Mouse (Mus musculus) forebrain, postnatal 0 days (tissue): ENCODE results near the gene Topbp1. TPM values are rescaled to one million over a fixed set of nuclear protein-coding genes. Genes with fewer than 3 reads are reported as not detected.
A peak's percentile ranks its signal among the peaks of the same experiment; 100 is the strongest.

Source experiments
- ATAC-seq: fragments of 200-750 bp; cut with Nextera tagmentation; 2 replicates; pipeline ENCODE4 v1.8.0; 2017; ENCODE audit warnings: mild to moderate bottlenecking, moderate library complexity
- DNase-seq: peaks from one replicate; pipeline ENCODE4 v3.0.0-alpha.2; 2015
- H3K27ac ChIP-seq: fragments of 300-500 bp; sonication (generic); 2 replicates; pipeline ENCODE4 v1.5.1; 2014; ENCODE audit warnings: low read depth, mild to moderate bottlenecking, antibody characterized with exemption, low read length, moderate library complexity, mixed read lengths
- H3K27me3 ChIP-seq: fragments of 300-500 bp; sonication (generic); 2 replicates; pipeline ENCODE4 v1.6.1; 2014; ENCODE audit warnings: mild to moderate bottlenecking, low read length, mixed read lengths; ENCODE audit not compliant: insufficient read depth
- H3K36me3 ChIP-seq: fragments of 300-500 bp; sonication (generic); 2 replicates; pipeline ENCODE4 v1.6.1; 2014; ENCODE audit warnings: mild to moderate bottlenecking, moderate library complexity; ENCODE audit not compliant: insufficient read depth
- H3K4me1 ChIP-seq: fragments of 300-500 bp; sonication (generic); 2 replicates; pipeline ENCODE4 v1.6.1; 2014; ENCODE audit warnings: antibody characterized with exemption; ENCODE audit not compliant: insufficient read depth
- H3K4me2 ChIP-seq: fragments of 300-500 bp; sonication (generic); 2 replicates; pipeline ENCODE4 v1.6.1; 2014; ENCODE audit warnings: low read depth, mild to moderate bottlenecking, moderate library complexity
- H3K4me3 ChIP-seq: fragments of 300-500 bp; sonication (generic); 2 replicates; pipeline ENCODE4 v1.5.1; 2014; ENCODE audit warnings: low read depth, low read length, mixed read lengths
- H3K9ac ChIP-seq: fragments of 300-500 bp; sonication (generic); 2 replicates; pipeline ENCODE4 v1.6.1; 2014; ENCODE audit warnings: mild to moderate bottlenecking
- H3K9me3 ChIP-seq: fragments of 300-500 bp; sonication (generic); 2 replicates; pipeline ENCODE4 v1.6.1; 2016; ENCODE audit warnings: low read length
- CTCF ChIP-seq: sonication (generic); IDR thresholded peaks from 2 replicates; pipeline ENCODE4 v1.5.1; 2016; ENCODE audit warnings: antibody characterized with exemption, control low read depth, low read depth
- WGBS: fragments of 180-500 bp; shearing (Covaris S2); extraction: QIAGEN DNeasy Blood & Tissue Kit; methylation state at CpG from one replicate; pipeline ENCODE4 v1.1.7; 2014; 5-methylcytosine and 5-hydroxymethylcytosine counted together
- polyA plus RNA-seq: library from polyadenylated mRNA; unstranded; fragments of >200 nt; fragmentation: Nextera tagmentation; extraction: Ambion mirVana; gene quantifications from 2 replicates; pipeline ENCODE4 v1.2.1, GENCODE M21; 2015
- total RNA-seq: library from RNA; depleted of rRNA; stranded (reverse); fragments of >200 nt; gene quantifications from 2 replicates; pipeline ENCODE4 v1.2.3, GENCODE M21; 2014; rRNA removed

The Topbp1 gene
- total and polyA plus RNA-seq, 2 experiments from 2014 or later, result 15.8 to 24.8 TPM

DNA sequence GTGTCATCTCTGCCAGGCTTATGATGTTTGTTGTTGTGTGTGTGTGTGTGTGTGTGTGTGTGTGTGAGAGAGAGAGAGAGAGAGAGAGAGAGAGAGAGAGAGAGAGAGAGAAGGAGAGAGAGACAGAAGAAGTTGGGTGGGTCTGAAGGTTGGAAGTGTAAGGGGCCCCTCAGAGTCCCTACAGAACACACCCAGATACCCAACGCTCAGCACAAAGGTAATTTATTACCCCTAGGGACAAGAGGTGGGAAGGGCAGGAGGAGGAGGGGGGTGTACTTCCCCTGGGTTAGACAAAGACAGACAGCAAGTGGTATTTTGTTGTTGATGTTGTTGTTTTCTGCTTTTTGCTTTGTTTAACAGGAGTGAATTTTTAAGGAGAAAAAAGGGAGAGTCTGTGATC, 80.6 kb downstream of the Topbp1 start:
- DNase-seq, result no peak
- no peak for TF ChIP-seq CTCF
- 58% methylated on average over 1 of the region's 1 CpGs for WGBS

GRCm38 (mm10) chr9:103386573-103386972, 81.6 kb downstream of the Topbp1 start:
- Histone ChIP-seq H3K9me3 (no peaks in the 10 kb centered on the region), H3K27me3 (no peaks in the 10 kb centered on the region), H3K9ac (no peak overlapping the region), H3K4me1 (no peaks in the 10 kb centered on the region; the same call in none of the 2 replicates), H3K4me3 (no peak overlapping the region), H3K36me3 (no peaks in the 10 kb centered on the region), H3K4me2 (no peak overlapping the region), H3K27ac (no peak overlapping the region)
- ATAC-seq (no peak), DNase-seq (no peak)
- no peak for TF ChIP-seq CTCF
- WGBS, result 48% methylated on average over 5 of the region's 5 CpGs

More for the DNA sequence above, 80.6 kb downstream of the Topbp1 start:
- no peak for ATAC-seq
- Histone ChIP-seq H3K27me3 (no peaks in the 10 kb centered on the region), H3K36me3 (no peaks in the 10 kb centered on the region), H3K4me1 (no peaks in the 10 kb centered on the region; the same call in none of the 2 replicates), H3K9ac (no peak overlapping the region), H3K4me2 (no peak overlapping the region), H3K27ac (no peak overlapping the region), H3K4me3 (no peak overlapping the region), H3K9me3 (no peaks in the 10 kb centered on the region)

DNA sequence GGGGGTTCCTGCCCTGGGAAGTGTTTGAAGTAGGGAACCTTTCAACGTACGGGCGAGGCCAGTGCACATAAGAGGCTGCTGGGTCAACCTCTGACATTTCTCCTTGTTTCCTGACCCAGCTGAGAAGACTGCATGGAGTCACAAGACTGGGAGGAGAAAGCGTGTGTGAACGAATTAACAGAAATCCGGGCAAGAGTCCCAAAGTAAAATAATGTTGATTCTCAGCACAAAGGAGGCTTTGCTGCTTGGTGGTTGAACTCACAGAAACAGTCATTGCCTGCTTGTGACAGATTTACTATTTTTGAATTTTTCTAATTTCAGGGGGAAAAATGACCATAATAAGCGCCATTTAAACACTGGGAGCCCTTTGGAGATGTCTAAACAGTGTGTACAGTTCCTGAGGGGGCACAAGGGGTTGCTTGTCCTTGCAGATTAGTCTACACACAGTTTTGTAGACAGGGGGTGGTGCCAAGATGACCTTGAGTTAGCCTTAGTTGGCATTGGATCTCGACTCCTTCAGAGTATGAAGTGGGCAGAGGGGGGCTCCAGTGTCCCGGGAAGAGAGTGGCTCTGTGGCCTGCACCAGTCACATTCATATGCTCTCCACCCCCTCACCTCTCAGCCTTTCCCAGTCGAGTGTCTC, 82.1 kb downstream of the Topbp1 start:
- Histone ChIP-seq H3K4me3 (no peak overlapping the region), H3K4me2 (no peak overlapping the region), H3K27ac (no peak overlapping the region), H3K36me3 (no peaks in the 10 kb centered on the region), H3K9me3 (no peaks in the 10 kb centered on the region), H3K4me1 (no peaks in the 10 kb centered on the region; the same call in none of the 2 replicates), H3K9ac (no peak overlapping the region), H3K27me3 (no peaks in the 10 kb centered on the region)
- 60% methylated on average over 10 of the region's 10 CpGs for WGBS
- DNase-seq (no peak), ATAC-seq (no peak)
- TF ChIP-seq CTCF, result no peak

DNA sequence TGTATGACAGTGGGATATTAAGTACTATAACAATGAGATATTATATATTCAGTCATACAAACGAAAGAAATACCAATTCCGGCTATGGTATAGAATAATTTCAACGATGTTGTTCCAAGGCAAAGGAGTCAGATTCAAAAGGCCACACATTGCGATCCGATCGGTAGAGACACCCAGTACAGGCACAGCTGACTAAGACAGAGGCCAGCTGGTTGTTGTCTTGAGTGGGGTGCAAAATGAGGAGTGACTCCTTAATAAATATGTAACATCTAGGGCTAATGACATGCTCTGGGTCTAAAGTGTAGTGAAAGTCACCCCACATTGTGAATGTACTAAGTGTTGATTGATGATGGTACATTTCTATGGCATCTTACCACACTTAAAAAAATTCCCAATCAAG, 84.2 kb downstream of the Topbp1 start:
- Histone ChIP-seq H3K27me3 (no peaks in the 10 kb centered on the region), H3K36me3 (no peaks in the 10 kb centered on the region), H3K27ac (no peak overlapping the region), H3K4me3 (no peak overlapping the region), H3K9me3 (no peaks in the 10 kb centered on the region), H3K4me1 (no peaks in the 10 kb centered on the region; the same call in none of the 2 replicates), H3K4me2 (no peak overlapping the region), H3K9ac (no peak overlapping the region)
- ATAC-seq, result no peak
- no peak for TF ChIP-seq CTCF
- no peak for DNase-seq
- 91% methylated on average over 6 of the region's 6 CpGs for WGBS

DNA sequence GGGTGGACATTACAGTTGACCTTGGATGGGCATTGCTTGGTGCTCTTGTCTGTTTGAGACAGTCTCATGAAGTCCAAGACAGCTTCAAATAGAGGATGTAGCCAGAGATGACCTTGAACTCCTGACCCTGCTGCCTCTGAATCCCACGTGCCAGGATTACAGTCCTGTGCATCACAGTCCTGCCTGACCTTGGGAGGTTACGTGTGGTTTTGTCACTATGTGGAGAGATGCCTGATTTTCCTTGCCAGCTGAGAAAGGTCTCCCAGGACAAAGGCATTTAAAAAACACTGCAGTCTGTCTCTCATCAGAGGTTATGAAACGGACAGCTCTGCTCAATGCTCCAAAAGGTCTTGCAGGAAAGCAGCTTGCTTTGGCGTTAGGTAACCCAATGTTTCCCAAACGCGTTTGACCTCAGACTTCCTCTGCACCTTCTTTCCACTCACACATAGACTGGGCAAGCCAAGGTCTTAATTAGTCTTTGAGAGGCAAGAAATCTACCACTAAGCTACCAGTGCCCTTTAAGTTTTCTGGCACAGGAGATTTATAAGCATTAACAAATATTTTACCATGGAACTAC, 86.9 kb downstream of the Topbp1 start:
- no peaks in the 10 kb centered on the region for H3K27me3 ChIP-seq
- ATAC-seq (no peak), DNase-seq (no peak)
- no peaks in the 10 kb centered on the region for H3K9me3 ChIP-seq
- H3K36me3 ChIP-seq, result no peaks in the 10 kb centered on the region
- no peak overlapping the region for H3K27ac ChIP-seq
- H3K4me3 ChIP-seq, result no peak overlapping the region
- H3K9ac ChIP-seq, result no peak overlapping the region
- H3K4me2 ChIP-seq, result no peak overlapping the region
- TF ChIP-seq CTCF, result no peak
- H3K4me1 ChIP-seq, result no peaks in the 10 kb centered on the region; the same call in none of the 2 replicates
- WGBS, result 71% methylated on average over 6 of the region's 6 CpGs

DNA sequence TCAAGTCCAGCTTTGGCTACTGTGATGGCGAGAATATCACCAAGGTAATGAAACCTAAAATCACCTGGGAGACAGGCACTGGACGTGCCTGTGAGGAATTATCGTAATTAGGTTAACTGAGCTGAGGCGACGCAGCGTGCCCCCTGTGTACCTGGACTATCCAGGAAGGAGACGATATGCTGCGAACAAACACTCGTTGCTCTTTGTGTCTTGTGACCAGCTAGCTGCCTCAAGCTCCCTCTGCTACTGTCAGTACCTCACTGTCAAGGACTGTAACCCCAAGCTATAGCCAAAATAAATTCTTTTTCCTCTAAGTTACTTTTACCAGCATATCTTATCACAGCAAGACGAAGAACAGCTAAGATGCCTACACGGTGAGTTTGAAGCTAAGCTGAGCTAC, 88.2 kb downstream of the Topbp1 start:
- ATAC-seq, result no peak
- no peak for DNase-seq
- Histone ChIP-seq H3K4me2 (no peak overlapping the region), H3K9me3 (no peaks in the 10 kb centered on the region), H3K4me3 (no peak overlapping the region), H3K27me3 (no peaks in the 10 kb centered on the region), H3K36me3 (no peaks in the 10 kb centered on the region), H3K27ac (no peak overlapping the region), H3K9ac (no peak overlapping the region), H3K4me1 (no peaks in the 10 kb centered on the region)
- 93% methylated on average over 11 of the region's 11 CpGs for WGBS
- TF ChIP-seq CTCF, result no peak

DNA sequence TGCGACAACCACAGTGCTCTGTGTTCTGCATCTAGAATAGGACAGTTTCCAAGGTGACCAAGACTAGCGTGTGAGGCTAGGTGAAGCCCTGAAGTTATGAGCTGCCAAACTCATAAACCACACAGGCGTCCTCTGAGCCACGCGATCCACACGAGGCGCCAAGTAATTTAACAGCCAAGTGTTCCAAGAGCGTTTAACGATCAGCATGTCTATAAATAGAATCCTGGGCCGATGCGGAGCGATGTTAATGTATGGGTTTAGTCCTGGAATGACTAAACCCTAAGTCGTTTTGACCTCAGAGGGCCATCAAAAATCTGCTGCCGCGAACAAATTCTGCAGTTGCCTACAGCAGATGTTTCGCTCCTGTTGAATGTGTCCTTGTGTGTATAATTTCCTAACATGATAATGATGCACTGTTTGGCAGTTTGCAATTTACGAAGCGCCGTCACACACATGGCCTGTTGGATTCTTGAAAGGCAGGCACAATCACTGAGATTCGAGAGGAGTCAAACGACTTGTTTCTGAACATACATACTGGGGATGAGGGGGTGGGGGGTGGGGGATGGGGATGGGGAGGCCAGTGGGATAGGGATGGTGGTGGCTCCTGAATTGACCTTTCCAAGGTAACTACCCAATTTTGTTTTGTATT, 93.6 kb downstream of the Topbp1 start:
- no peak for TF ChIP-seq CTCF
- DNase-seq (peak; percentile 77), ATAC-seq (peak; percentile 74)
- H3K27ac ChIP-seq, result peak overlapping the region; percentile 50; the same call in 1 of the 2 replicates
- 32% methylated on average over 21 of the region's 21 CpGs for WGBS
- H3K4me1 ChIP-seq, result 0 out of 2 replicates have a peak, but pooled peaks cover 4% of the 10 kb centered on the region
- H3K36me3 ChIP-seq, result no peaks in the 10 kb centered on the region
- H3K9ac ChIP-seq, result no peak overlapping the region
- H3K4me2 ChIP-seq, result peak overlapping the region; percentile 29
- H3K27me3 ChIP-seq, result no peaks in the 10 kb centered on the region
- no peaks in the 10 kb centered on the region for H3K9me3 ChIP-seq
- H3K4me3 ChIP-seq, result no peak overlapping the region

Other genes starting within 250 kb of the Topbp1 start
- gene Rab6b, start 193.4 kb upstream of the Topbp1 start, total RNA-seq, result 120 and 145 TPM in 2 replicates
- 81.0 and 133 TPM in 2 replicates for gene Rab6b, start 193.4 kb upstream of the Topbp1 start, polyA plus RNA-seq
- 41.9 and 43.3 TPM in 2 replicates for gene Srprb, start 103.1 kb upstream of the Topbp1 start, total RNA-seq
- 37.3 and 40.1 TPM in 2 replicates for gene Srprb, start 103.1 kb upstream of the Topbp1 start, polyA plus RNA-seq
- not detected in 2 replicates for gene Gm20425, start 74.9 kb upstream of the Topbp1 start, total RNA-seq
- gene Gm20425, start 74.9 kb upstream of the Topbp1 start, polyA plus RNA-seq, result 3.4 and 3.7 TPM in 2 replicates
- gene Trf, start 74.8 kb upstream of the Topbp1 start, total RNA-seq, result 25.1 and 26.5 TPM in 2 replicates
- gene Trf, start 74.8 kb upstream of the Topbp1 start, polyA plus RNA-seq, result 20.0 and 27.5 TPM in 2 replicates
- gene 1300017J02Rik, start 133 bp upstream of the Topbp1 start, total RNA-seq, result 0.10 and 0.23 TPM in 2 replicates
- gene 1300017J02Rik, start 133 bp upstream of the Topbp1 start, polyA plus RNA-seq, result 0.10 and 0.74 TPM in 2 replicates
- 105 and 126 TPM in 2 replicates for gene Cdv3, start 60.6 kb downstream of the Topbp1 start, total RNA-seq
- 84.3 and 89.1 TPM in 2 replicates for gene Cdv3, start 60.6 kb downstream of the Topbp1 start, polyA plus RNA-seq
- 1.5 and 2.6 TPM in 2 replicates for gene Bfsp2, start 175.2 kb downstream of the Topbp1 start, total RNA-seq
- gene Bfsp2, start 175.2 kb downstream of the Topbp1 start, polyA plus RNA-seq, result 1.9 and 2.4 TPM in 2 replicates